Mouse (Mus musculus) myocyte (in vitro differentiated cells): ENCODE measurements around the gene Spin1.

Source experiments
- POLR2A ChIP-seq: IDR thresholded peaks from one replicate; pipeline ENCODE4 v1.6.1; 2011; ENCODE audit warnings: low read depth, mild to moderate bottlenecking, control low read depth, moderate library complexity; ENCODE audit not compliant: insufficient read length
- REST ChIP-seq: IDR thresholded peaks from one replicate; pipeline ENCODE4 v1.6.1; 2011; ENCODE audit warnings: mild to moderate bottlenecking, control low read depth, moderate library complexity; ENCODE audit not compliant: insufficient read depth, insufficient read length
- TCF12 ChIP-seq: IDR thresholded peaks from one replicate; pipeline ENCODE4 v1.6.1; 2011; ENCODE audit warnings: mild to moderate bottlenecking, control low read depth; ENCODE audit not compliant: poor library complexity, insufficient read depth, severe bottlenecking

DNA sequence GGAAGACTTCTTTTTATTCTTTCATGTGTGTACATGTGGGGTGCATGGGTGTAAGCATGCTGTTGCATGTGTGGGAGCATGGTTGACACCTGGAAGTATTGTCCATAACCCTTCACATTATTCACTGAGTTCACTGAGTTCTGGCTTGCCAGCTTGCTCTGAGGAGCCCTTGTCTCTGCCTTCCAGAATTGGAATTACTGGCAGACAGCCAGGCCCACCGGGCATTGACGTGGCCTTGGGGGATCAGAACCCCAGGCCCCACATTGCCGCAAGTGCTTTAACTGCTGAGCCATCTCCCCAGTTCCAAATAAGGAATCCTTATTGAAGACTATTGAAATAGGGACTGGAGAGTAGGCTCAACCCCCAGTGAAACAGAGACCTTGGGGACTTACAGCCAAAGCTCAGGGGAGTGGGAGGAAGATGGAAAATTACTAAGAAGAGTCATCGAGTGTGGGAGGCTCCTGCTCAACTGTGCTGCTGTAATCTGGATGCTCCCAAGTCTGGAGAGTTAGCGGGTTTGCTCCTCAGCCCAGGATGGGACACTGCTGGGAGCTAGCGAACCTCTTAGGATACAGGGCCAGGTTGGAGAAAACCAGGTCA, 26.5 kb upstream of the Spin1 start:
- TF ChIP-seq POLR2A: no peak
- TF ChIP-seq REST: no peak
- TF ChIP-seq TCF12: no peak
